Mouse (Mus musculus): ENCODE data around the gene Vwa2. TPM values are rescaled to one million over a fixed set of nuclear protein-coding genes. Genes with fewer than 3 reads are reported as not detected.

Gene Vwa2
- not detected for polyA plus RNA-seq (2014; fragmentation: Illumina TruSeq; extraction: RNeasy Lipid Tissue Mini Kit (QIAGEN cat#74804); ENCODE audit: low read depth, low replicate concordance)

GRCm38 (mm10) chr19:56873816-56874600 is at the start of gene Vwa2:
Gene Vwa2 (plus strand): TSS chr19:56874249.

GRCm38 (mm10) chr19:56826047-56826631 is 47.9 kb upstream of the Vwa2 start, which contains the start of gene Tdrd1:
Gene Tdrd1 (plus strand): TSS chr19:56826209.

Other genes starting within 250 kb of the Vwa2 start
- gene Adrb1, start 152.1 kb upstream of the Vwa2 start, polyA plus RNA-seq (2014; fragmentation: Illumina TruSeq; extraction: RNeasy Lipid Tissue Mini Kit (QIAGEN cat#74804); ENCODE audit: low read depth, low replicate concordance) = 1.2 TPM
- 127 TPM for gene Ccdc186, start 52.1 kb upstream of the Vwa2 start, polyA plus RNA-seq (2014; fragmentation: Illumina TruSeq; extraction: RNeasy Lipid Tissue Mini Kit (QIAGEN cat#74804); ENCODE audit: low read depth, low replicate concordance)
- gene Tdrd1, start 48.0 kb upstream of the Vwa2 start, polyA plus RNA-seq (2014; fragmentation: Illumina TruSeq; extraction: RNeasy Lipid Tissue Mini Kit (QIAGEN cat#74804); ENCODE audit: low read depth, low replicate concordance) = 0.79 TPM
- 8.4 TPM for gene Afap1l2, start 134.0 kb downstream of the Vwa2 start, polyA plus RNA-seq (2014; fragmentation: Illumina TruSeq; extraction: RNeasy Lipid Tissue Mini Kit (QIAGEN cat#74804); ENCODE audit: low read depth, low replicate concordance)

All from sigmoid colon, adult 10 weeks (tissue).